Comparison of ENCODE assay signal across 8 mouse cellular contexts in genomic region chr14:76149531-76150179, GRCm38 (mm10). TPM values are rescaled to one million over a fixed set of nuclear protein-coding genes. Genes with fewer than 3 reads are reported as not detected.
A peak's percentile ranks its signal among the peaks of the same experiment; 100 is the strongest.
DNase-seq lines count a peak whose midpoint lies in the region; ATAC-seq and TF ChIP-seq lines count a peak whose summit lies in the region.

No protein-coding gene starts in this region.

- H3K27me3 ChIP-seq in forebrain, postnatal 0 days (ENCODE audit: insufficient read depth, low read length), result no peaks in the 10 kb centered on the region
- H3K27me3 ChIP-seq in hindbrain, embryonic 12.5 days, result no peaks in the 10 kb centered on the region
- H3K27me3 ChIP-seq in limb, embryonic 14.5 days (ENCODE audit: control insufficient read depth, insufficient read depth, low read length), result no peaks in the 10 kb centered on the region

- H3K27ac ChIP-seq in forebrain, postnatal 0 days (ENCODE audit: low read depth, low read length), result no peak overlapping the region
- no peak overlapping the region for H3K27ac ChIP-seq in hindbrain, embryonic 12.5 days
- no peak overlapping the region for H3K27ac ChIP-seq in limb, embryonic 14.5 days (replicated peaks; ENCODE audit: low read depth, low read length)
- H3K27ac ChIP-seq in olfactory bulb, adult 2 months (ENCODE audit: insufficient read depth, low read depth, low read length), result 0 out of 2 replicates have a peak overlapping the region, but pooled peaks have one; percentile 16

- no peaks in the 10 kb centered on the region for H3K36me3 ChIP-seq in forebrain, postnatal 0 days (ENCODE audit: insufficient read depth)
- no peaks in the 10 kb centered on the region for H3K36me3 ChIP-seq in hindbrain, embryonic 12.5 days
- H3K36me3 ChIP-seq in limb, embryonic 14.5 days (ENCODE audit: control insufficient read depth, insufficient read depth, low read length), result no peaks in the 10 kb centered on the region

- 34% methylated on average over 13 of the region's 13 CpGs for WGBS in forebrain, postnatal 0 days
- WGBS in hindbrain, embryonic 12.5 days, result 36% methylated on average over 13 of the region's 13 CpGs
- 28% methylated on average over 13 of the region's 13 CpGs for WGBS in limb, embryonic 14.5 days
- 18% methylated on average over 13 of the region's 13 CpGs for WGBS in olfactory bulb, adult 2 months

- TF ChIP-seq POLR2A in limb, embryonic 14.5 days (IDR thresholded peaks at IDR 0.05; ENCODE audit: borderline replicate concordance, extremely low read depth, insufficient read depth, insufficient read length), result no peak
- no peak for TF ChIP-seq POLR2A in olfactory bulb, adult 2 months (IDR thresholded peaks at IDR 0.05; ENCODE audit: insufficient read depth, low read depth, low read length)

- DNase-seq in retina, postnatal 1 day, result peak; percentile 55
- DNase-seq in retina, embryonic 14.5 days (ENCODE audit: low spot score), result no peak
- peak; percentile 49 for DNase-seq in cerebellum, adult 11-12 months
- DNase-seq in forebrain, postnatal 0 days, result peak; percentile 35
- peak; percentile 47 for DNase-seq in limb, embryonic 14.5 days (ENCODE audit: low spot score)

- H3K4me1 ChIP-seq in forebrain, postnatal 0 days (ENCODE audit: insufficient read depth), result no peaks in the 10 kb centered on the region; the same call in 1 of the 2 replicates
- peaks cover 15% of the 10 kb centered on the region for H3K4me1 ChIP-seq in hindbrain, embryonic 12.5 days
- H3K4me1 ChIP-seq in limb, embryonic 14.5 days (ENCODE audit: control insufficient read depth, insufficient read depth, low read length), result peaks cover 11% of the 10 kb centered on the region; the same call in 1 of the 2 replicates
- peaks cover 16% of the 10 kb centered on the region for H3K4me1 ChIP-seq in olfactory bulb, adult 2 months (ENCODE audit: control insufficient read depth, insufficient read depth, low read length)

- H3K4me2 ChIP-seq in forebrain, postnatal 0 days (ENCODE audit: low read depth), result peak overlapping the region; percentile 13; the same call in 1 of the 2 replicates
- peak overlapping the region; percentile 25 for H3K4me2 ChIP-seq in hindbrain, embryonic 12.5 days (replicated peaks)
- peak overlapping the region; percentile 32 for H3K4me2 ChIP-seq in limb, embryonic 14.5 days (replicated peaks; ENCODE audit: low read depth, low read length, severe bottlenecking)

- H3K9me3 ChIP-seq in forebrain, postnatal 0 days (ENCODE audit: low read length), result no peaks in the 10 kb centered on the region
- no peaks in the 10 kb centered on the region for H3K9me3 ChIP-seq in hindbrain, embryonic 12.5 days (replicated peaks)
- H3K9me3 ChIP-seq in limb, embryonic 14.5 days (ENCODE audit: control insufficient read depth, low read length), result no peaks in the 10 kb centered on the region

- H3K4me3 ChIP-seq in forebrain, postnatal 0 days (ENCODE audit: low read depth, low read length), result no peak overlapping the region
- no peak overlapping the region for H3K4me3 ChIP-seq in hindbrain, embryonic 12.5 days
- H3K4me3 ChIP-seq in limb, embryonic 14.5 days (replicated peaks; ENCODE audit: low read length), result 0 out of 2 replicates have a peak overlapping the region, but pooled peaks have one; percentile 7
- no peak overlapping the region for H3K4me3 ChIP-seq in olfactory bulb, adult 2 months (ENCODE audit: insufficient read depth, low read depth, low read length)

- ATAC-seq in forebrain, postnatal 0 days, result no peak
- ATAC-seq in hindbrain, embryonic 12.5 days (ENCODE audit: low FRiP score), result no peak
- ATAC-seq in limb, embryonic 14.5 days (ENCODE audit: low FRiP score, low read depth), result no peak
- ATAC-seq in erythroid progenitor cell, adult 5-6 weeks (replicated peaks; ENCODE audit: low FRiP score, poor library complexity, severe bottlenecking), result no peak

- no peak for TF ChIP-seq CTCF in forebrain, postnatal 0 days (IDR thresholded peaks at IDR 0.05; ENCODE audit: low read depth)
- no peak for TF ChIP-seq CTCF in olfactory bulb, adult 2 months (IDR thresholded peaks at IDR 0.05; ENCODE audit: insufficient read depth, low read depth, low read length)

- no peak overlapping the region for H3K9ac ChIP-seq in forebrain, postnatal 0 days
- H3K9ac ChIP-seq in hindbrain, embryonic 12.5 days, result no peak overlapping the region
- H3K9ac ChIP-seq in limb, embryonic 14.5 days (ENCODE audit: low read depth, low read length, severe bottlenecking), result no peak overlapping the region

RNA-seq across cellular contexts. Expression of gene Nufip1, which starts 39.0 kb away (rescaled TPM):
- 11.8 and 13.8 TPM in 2 replicates for total RNA-seq in forebrain, postnatal 0 days (2014; rRNA removed)
- polyA plus RNA-seq in forebrain, postnatal 0 days (2015; fragmentation: Nextera tagmentation; extraction: Ambion mirVana), result 14.4 and 15.2 TPM in 2 replicates
- 15.3 and 16.0 TPM in 2 replicates for polyA plus RNA-seq in hindbrain, embryonic 12.5 days (2016; fragmentation: Nextera tagmentation; extraction: Ambion mirVana)
- polyA plus RNA-seq in limb, embryonic 14.5 days (2012; rRNA removed), result 8.4 and 9.9 TPM in 2 replicates
- polyA plus RNA-seq in limb, embryonic 14.5 days (2014; fragmentation: Nextera tagmentation; extraction: Ambion mirVana), result 13.8 and 14.5 TPM in 2 replicates
- not detected in 2 replicates for polyA plus RNA-seq in olfactory bulb, adult 2 months (2012; ENCODE audit: insufficient read depth, insufficient read length, low replicate concordance, missing spikeins)
- 2.9 and 5.9 TPM in 2 replicates for total RNA-seq in erythroid progenitor cell, adult 5-6 weeks (2015; ENCODE audit: low replicate concordance)
- 3.0 and 5.7 TPM in 2 replicates for total RNA-seq in erythroid progenitor cell, adult 5-6 weeks (2017; ENCODE audit: low replicate concordance)

RNA-seq across cellular contexts. Expression of gene Gpalpp1, which starts 39.1 kb away (rescaled TPM):
- 24.6 and 25.0 TPM in 2 replicates for total RNA-seq in forebrain, postnatal 0 days (2014; rRNA removed)
- 6.8 and 9.3 TPM in 2 replicates for polyA plus RNA-seq in forebrain, postnatal 0 days (2015; fragmentation: Nextera tagmentation; extraction: Ambion mirVana)
- 18.5 and 18.8 TPM in 2 replicates for polyA plus RNA-seq in hindbrain, embryonic 12.5 days (2016; fragmentation: Nextera tagmentation; extraction: Ambion mirVana)
- polyA plus RNA-seq in limb, embryonic 14.5 days (2012; rRNA removed), result 9.0 and 10.6 TPM in 2 replicates
- polyA plus RNA-seq in limb, embryonic 14.5 days (2014; fragmentation: Nextera tagmentation; extraction: Ambion mirVana), result 12.7 and 12.9 TPM in 2 replicates
- polyA plus RNA-seq in olfactory bulb, adult 2 months (2012; ENCODE audit: insufficient read depth, insufficient read length, low replicate concordance, missing spikeins), result not detected in 2 replicates
- 7.6 and 8.0 TPM in 2 replicates for total RNA-seq in erythroid progenitor cell, adult 5-6 weeks (2015; ENCODE audit: low replicate concordance)
- 5.2 and 6.2 TPM in 2 replicates for total RNA-seq in erythroid progenitor cell, adult 5-6 weeks (2017; ENCODE audit: low replicate concordance)
